Mouse (Mus musculus) B cell, adult 2 months (primary cell): ENCODE measurements around the gene Insm1.

Source experiments
- DNase-seq, 2 experiments: peaks; one replicate each; pipeline ENCODE4 v3.0.0; 2022

The Insm1 gene

DNA sequence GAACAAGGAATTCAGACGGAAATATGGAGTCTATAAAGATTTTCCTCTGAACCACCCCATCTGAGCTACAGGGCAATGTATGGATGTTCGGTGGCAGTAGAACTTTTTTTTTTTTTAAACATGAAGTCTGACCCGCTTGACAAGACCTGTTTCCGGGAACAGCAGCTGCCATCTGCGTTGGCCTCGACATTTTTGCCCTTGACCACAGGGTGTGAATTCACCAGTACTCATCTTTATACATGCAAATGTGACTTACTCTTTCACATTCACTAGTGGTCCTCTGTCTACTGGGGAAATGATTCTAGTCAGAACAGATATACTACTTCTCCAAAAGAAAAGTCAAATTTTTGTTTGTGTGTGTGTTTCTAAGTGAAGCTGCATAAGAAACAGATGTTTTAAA is 4.1 kb downstream of the Insm1 start:
- DNase-seq: no peak

DNA sequence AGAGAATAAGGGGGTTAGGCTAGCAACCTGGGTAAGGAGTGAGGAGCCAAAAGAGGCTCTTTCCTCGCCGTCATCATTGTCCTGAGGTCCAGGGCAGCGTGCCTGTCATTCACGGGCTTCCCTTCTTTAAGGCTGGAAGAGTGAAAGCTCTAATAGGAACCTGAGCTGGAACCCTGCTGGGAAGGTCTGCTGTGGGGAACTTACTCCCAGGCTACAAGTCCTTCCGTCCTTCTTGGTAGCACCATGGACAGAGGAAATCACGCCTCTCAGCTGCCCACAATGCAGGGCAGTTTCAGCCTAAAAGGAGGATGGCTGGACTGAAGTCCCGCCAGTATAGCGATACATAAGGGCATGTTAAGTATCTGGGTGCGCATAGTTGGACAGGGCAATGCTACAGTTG is 4.8 kb downstream of the Insm1 start:
- DNase-seq: no peak

DNA sequence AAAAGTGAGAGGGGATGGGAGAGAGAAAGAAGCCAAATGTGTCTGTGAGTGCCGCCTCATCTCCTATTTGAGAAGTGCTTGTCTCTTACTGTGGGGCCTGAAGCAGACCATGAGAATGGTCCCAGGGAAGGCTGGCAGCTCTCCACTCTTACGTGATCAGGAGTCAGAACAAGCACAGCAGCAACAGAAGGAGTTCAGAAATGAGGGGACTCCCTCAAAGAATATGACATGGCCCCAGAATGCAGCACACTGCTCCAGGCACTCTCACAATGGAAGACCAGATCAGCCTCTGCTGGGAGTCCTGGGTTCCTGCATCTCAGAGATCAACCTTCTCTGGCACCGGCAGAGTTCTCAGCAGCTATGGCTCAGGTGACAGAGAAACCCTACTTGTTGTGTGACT is 5.9 kb downstream of the Insm1 start:
- DNase-seq: no peak

DNA sequence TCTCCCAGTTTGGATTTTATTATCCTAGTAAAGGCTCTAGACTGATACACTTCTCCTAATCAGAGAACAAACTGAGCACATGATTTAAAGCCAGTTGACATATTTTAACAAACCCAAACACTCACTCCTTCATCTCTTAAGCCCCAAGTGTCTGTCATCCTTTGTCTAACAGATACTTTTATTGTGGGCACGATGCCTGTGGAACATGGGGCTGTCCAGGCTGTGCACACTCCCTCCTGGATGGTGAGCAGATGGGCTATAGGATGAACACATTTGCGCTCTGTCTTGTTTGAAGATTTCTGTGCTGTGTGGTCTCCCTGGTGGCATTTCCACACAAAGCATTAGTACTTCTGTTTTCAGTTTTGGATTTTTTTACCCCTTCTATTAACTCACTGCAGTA is 6.7 kb downstream of the Insm1 start:
- no peak for DNase-seq

DNA sequence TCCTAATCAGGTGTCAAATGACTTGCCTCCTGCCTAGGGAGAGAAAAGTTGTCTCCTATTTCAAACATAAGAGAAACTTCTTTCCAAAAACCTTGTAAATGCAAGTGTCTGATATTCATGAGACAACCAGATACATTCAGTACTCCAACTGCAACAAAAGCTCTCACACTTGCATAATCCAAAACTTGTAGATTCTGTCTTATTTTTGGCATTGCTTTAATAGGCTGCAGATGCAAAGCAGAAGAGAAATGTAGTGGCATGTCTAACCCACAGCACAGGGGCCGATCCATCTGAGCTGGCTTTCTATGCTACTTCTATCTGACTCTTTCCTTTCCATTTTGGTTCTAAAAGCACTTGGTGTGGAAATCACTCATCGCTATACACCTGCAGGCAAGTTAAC is 9.8 kb downstream of the Insm1 start:
- DNase-seq: no peak

DNA sequence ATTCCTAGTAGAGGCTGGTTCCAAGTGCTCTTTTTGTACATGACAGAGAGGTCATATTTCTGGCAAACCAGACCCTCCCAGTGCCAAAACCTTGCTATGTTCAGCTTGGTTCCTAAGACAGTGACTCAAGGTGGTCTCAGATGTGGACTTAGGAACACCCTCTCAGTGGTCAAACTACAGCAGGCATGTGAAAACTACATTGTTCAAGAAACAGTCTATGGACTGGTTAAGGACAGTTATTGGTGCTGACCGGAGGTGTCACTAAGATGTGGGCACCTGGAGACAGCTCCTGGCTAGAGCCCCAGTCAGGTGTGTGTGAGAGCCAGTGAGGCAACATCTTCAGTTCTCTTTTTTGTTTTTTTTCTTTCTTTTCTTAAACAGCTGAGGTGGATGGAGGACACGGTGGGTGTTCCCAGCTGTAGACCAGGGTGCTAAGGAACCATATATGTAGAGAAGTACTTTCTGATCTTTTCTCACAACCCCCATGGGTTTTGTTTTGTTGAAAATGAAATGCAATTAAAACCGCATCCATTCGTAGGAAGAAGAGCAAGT is 17.6 kb downstream of the Insm1 start:
- no peak for DNase-seq

DNA sequence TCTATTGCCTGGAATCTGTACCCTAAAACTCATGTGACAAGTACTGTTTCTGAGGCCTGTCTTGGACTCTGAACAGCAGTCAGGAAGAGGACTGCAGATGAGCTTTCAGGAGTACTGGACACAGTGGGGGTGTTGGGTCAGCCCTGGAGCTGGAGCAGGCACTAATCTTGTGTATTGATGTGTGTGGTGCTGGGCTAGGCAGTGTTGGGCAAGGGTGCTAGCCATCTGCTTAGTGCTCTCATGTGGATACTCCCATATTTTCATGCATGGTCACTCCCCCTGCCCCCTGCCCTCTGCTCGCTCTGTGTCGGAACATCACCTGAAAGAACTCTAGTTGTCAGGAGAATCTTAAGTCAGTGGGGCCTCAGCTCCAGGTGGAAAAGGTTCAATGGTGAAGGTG is 22.3 kb downstream of the Insm1 start:
- no peak for DNase-seq

DNA sequence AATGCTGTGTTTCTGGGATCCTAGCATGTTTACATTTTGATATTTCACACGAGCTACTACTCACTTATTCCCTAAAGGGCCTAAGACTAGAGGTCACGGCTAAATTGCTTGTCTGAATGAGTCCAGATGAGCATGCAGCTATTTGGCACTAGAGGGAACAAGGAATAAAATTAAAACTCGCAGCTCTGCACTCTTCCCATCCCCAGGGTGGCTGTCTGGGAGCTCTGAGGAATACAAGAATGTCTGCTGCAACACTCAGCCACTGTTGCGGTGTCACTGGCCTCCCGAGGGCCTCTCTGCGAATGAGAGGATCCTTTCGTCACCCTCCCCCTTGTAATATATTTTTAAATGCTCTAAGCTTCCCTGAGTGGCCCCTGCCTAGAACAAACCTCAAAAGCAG is 23.7 kb downstream of the Insm1 start:
- no peak for DNase-seq

DNA sequence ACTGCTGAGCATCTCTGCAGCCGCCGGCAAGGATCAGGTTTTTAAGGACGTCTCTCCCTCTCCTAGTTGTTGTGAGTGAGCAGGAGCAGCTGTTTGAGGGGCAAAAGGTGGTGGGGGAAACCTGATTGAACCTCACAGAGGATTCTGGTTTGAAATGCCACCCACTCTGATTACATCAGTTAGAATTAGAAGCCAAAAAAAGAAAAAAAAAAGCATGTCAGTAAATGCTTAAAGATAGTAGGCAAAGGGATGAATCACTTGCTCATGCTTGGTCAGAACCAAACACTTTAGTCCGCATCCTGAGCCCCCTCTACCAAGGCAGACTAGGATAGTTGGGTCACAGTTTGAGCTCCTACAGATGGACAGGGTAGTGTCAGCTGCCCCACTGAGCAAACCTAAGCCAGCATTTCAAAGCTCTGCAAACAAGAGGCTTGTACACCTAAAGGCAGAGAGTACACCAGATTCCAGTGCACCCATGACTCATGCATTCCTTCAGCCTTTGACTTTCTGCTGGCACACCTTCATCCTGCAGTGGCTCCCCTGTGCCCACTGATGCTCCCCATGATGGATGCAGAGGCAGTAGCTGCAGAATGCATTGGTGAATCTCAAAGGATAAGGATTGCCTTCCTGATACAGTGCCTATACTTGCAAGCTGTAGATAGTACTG is 24.8 kb downstream of the Insm1 start:
- DNase-seq: no peak

DNA sequence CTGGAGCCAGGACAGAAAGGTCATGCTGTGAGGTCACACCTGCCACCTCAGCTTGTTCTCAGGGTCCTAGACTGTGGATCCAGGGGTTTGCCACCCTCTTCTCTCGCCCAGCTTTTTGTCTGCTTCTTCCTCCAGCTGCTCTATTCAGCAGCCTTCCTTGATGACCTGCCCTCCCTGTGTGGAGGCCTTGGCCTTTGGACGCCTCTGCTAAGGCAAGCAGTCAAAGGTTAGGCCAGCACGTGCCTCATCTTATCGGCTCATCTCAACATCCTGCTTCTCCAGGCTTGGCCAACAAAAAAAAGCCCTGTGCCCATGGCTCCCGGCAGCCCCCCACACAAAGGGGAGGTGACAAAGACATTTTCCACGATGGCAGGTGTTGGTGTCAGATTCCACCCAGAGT is 25.9 kb downstream of the Insm1 start:
- DNase-seq: no peak

DNA sequence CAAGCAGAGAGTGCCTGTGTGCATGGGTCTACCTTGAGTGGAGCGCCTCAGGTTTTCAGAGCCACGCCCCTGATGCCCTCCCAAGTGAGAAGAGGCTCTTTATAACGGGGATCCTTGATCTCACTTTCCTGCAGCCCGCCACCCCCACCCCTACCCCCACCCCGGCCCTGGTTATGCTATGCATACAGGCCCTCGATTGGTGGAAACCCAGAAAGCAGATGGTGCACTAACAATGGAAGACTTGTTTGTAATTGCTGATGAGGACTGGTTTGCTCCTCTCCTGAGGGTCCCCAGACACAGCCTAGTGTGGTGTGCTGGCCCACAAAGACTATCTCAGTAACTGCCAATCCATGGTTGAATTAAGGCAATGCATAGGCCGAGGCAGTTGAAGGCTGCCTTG is 27.3 kb downstream of the Insm1 start:
- no peak for DNase-seq

DNA sequence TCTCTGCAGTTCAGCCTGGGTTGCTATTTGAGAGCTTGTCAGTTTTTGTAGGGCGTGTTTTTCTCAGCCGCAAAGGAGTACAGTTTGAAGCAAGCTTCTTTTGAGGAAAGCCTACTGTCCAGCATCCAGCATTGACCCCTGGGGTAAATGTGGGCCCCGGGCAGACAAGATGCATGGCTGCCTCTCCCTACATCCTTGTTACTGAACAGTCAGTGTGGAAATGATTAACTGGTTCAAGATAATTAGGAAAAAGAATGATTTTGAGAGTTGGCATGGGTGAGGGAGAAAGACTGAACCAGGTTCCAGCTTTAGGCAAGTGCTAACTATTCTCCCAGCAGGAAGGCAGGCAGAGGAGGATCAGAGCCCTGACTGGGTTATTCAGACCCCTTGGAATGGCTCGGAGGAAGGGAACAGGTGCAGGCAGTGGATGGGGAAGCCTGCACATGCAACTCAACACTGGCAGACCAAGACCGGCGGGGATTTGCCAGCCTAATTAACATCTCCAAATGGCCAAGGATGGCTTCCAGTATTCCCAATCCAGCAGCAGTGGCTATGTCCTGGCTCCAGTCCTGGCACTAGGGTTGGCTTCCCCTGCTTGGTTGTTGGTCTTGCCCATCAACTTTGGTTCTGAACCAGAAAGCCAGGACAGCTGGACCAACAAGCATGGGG is 28.6 kb downstream of the Insm1 start:
- no peak for DNase-seq

DNA sequence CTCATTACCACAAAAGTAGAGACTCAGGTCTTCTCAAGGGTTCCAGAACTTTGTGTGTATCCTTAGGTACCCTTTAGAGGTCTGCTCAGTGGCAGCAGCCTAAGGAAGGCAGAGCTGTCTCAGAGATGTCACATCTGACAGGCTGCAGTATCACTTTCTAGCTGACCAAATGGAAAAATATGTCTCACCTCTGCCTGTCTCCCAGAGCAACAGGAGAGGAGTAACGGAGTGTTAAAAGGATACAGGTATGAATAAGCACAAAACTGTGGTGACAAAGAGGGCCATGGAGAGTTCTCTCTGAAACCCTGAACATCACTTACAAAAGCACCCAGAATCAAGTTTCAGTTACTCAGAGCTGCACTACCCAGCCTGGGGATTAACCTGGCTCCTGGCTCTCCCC is 32.7 kb downstream of the Insm1 start:
- no peak for DNase-seq

DNA sequence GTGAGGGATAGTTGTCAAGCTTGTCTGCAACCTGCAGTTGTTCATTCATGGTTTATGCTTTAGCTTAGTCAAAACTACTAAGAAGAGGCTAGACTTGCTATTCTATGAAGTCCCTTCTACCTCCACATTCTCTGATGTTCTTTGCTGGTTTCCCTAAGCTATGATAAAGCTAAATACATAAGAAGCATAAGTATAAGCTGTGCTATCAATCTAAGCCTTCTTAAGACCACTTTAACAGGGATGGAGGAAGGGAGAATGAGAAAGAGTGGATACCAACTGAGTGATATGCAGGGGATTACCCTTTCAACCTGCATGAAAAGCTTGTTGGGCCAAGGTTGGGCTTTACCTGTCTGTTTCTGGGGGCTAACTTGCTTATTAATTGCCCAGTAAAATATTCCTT is 33.9 kb downstream of the Insm1 start:
- no peak for DNase-seq

DNA sequence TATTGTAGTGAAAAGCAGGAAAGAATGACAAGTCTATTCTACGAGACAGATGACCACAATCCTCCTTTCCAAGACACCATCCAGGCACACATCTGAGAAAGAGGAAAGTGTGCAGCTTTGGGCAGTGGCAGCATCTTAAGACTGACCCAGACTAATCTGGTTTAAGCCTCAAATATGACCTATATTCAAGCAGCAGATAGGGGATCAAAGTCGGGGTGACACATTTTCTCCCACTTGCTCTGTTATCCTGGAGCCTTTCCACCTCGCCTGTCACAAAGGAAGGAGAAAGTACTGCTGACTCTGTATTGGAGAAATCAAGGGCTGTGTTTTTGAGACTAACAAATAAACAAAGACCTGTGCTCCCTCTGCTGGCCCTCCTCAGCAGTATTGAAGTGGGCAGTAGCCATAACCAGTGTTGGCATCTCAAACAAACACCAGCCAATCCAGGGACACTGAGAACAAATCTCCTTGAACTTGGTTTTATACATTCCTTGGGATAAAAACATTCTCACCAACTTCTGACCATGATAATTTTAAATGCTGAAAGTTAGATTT is 34.7 kb downstream of the Insm1 start:
- DNase-seq: no peak

DNA sequence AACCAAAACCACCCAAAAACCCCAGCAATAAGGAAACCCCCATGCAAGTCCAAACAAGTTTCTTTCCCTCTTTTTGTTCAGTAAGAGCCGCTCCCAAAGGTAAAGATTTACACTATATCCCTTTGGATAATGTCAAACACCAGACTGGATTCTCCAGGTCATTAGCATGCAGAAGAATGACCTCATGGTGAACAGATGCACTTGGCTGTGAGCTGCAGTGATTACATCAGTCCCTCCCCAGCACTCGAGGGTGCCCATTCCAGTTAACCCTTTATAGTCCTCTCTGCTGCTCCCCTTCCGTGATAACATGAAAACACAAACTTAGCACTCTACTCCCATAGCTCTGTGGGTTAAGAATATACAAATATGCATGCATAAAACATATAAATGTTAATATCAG is 35.3 kb downstream of the Insm1 start:
- DNase-seq: no peak

DNA sequence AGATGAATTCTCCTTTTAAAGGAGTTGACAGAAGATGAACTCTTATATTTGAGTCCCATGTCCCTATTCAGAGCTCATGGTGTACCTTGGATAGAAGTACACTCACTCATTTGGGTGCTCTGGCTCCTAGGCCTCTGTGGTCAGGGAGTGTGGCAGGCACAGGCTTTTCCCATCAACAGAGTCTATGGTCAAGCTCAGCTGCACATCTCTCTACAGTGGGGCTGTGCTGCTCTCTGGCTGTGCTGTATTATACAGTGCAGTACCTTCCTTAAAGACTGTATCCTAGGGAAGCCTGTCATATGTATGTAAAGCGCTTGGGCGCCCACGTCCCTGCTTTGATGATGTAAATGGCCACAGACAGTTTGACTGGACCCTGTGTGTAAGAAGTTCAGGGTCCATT is 35.9 kb downstream of the Insm1 start:
- DNase-seq: no peak

DNA sequence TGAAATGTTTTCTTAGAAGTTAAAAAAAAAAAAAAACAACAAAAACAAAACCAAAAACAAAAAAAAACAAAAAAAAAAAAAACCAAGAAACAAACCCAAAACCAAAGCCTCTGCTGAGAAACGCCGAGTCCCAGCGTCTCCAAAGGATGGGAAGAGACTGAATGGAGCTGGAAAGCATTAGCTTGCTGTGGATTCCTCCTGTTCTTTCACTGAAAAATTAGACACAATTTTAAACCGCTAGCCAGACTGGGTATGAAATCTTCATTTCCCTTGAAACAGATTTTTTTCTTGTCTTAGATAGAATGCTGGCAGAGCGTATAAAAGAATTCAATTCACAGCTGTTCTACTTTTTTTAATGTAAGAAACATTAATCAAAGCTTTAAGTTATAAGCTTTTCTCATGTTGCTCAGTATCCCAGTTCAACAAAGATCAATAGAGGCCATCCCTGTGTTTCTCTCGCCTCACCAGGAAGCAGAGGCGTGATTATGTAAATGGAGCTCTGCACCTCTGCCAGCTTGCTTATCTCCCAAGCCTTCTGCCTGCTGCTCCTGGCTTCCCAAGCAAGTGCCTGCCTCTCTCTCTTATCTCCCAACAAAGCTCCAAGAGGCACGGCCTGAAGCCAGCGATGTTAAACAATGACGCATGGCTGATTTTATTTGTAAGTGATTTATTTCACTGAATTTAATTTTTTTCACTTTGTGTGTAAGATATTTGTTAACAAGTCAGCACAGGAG is 37.2 kb downstream of the Insm1 start:
- DNase-seq: no peak

DNA sequence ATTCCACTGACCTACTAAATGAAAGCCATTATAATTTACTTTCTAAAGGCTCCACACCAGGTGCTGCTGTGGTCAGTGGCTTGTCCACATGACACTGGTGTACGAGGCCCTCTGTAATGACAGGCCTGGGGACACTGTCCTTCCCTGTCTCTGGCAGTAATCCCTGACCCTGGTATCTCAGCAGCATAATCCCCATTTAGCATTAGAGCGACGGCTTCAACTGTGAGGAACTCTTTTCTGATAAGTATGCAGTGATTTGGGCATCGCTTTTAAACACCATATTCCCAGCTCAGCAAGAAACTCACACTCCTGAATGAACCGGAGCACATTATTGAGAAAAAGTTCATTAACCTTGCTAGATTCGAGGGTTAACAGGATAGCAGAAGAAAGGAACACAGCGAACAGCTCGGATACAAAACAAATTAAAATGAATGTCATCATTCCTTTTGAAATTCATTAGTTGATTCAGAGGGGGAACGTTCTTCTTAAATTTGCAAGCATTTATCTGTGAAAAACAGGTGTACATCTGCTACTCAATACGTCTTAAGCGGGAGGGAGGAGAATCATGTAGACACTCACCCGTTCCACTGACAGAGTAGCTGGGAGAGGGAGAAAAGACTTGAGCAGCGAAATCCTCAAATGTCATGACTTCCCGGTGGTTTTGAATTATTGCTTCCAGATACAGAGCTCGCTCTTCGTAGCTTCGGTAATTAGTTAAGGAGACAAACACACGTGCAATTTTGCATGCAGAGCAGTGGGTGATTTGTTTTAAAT is 38.3 kb downstream of the Insm1 start:
- DNase-seq: no peak

DNA sequence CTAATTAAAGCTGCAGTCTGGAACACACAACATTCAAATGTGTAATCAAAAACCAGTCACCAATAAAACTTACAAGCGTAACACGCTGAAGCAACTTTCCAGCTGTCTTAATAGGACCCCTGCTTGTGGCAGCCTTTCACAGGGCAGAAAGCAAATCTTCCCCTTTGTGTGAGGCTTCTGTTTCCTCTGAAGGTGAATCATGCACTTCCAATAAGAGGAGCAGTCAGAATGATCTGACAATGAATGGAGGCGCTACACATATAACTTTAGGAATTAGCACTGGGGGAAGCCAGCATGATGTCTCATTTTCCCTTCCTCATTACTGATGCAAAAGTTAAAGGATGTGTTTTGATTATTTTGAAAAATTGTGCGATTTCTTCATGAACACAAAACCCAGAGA is 39.4 kb downstream of the Insm1 start:
- DNase-seq: no peak

DNA sequence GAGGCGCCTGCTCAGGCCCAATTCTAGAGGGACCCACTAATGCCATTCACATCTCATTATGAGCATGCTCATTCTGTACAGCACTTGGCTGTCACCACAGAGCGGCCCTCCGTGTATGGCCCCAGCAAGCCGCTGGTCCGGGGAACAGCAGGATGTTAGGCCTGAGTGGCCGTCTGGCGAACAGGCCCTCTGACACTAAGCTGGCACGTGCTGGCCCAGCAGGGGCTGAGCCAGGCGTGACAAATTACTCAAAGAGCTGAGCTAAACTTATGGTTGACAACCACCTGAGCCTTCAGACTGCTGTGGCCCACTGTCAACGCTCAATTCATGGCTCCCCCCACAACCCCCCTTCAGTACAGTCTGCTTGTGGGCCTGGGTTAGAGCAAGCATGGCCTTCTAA is 40.5 kb downstream of the Insm1 start:
- DNase-seq: no peak

DNA sequence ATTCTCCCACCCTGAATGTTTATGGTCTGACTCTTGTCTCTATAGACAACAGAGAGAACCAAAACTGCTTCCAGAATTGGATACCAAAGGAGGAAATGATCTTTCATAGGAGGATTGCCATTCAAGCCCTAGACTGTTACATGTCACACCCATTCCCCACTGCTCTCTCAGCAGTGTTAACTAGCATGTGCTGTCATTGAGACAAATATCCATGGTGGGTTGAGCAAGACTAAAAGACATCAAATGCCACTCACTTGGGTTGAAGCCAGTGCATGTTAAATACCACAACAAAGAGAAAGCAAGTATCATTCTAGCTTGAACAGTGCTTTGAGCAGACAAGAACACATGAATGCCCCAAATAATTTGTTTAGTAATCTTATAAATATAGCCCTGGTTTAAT is 41.2 kb downstream of the Insm1 start:
- DNase-seq: no peak

DNA sequence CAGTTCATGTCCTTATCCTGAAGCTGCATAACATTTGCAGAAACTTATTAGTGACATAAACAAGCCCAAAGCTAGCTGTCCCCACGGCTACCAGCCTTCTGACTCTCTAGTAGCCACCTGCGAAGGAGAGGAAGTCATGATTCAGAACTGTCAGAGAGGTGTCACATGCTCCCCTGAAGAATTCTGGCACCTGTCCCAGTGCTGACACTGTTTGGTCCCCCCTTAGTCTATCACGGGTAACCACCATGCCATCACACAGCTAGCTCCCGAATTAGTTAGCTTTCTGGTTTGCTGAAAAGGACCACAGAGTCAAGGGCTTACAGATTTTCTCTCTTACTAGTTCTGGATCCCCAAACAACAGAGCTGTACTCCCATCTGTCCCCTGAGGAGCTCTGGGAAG is 43.3 kb downstream of the Insm1 start:
- peak in 1 of 2 experiments; percentile 9 for DNase-seq
